Comparison of ENCODE assay signal across 8 mouse cellular contexts in genomic region chr10:11148884-11149741, GRCm38 (mm10). TPM values are rescaled to one million over a fixed set of nuclear protein-coding genes. Genes with fewer than 3 reads are reported as not detected.
DNase-seq lines count a peak whose midpoint lies in the region; ATAC-seq lines count a peak whose summit lies in the region.

Gene Shprh, plus strand, starts transcription at chr10:11149427.

- H3K4me3 ChIP-seq in hindbrain, embryonic 14.5 days (replicated peaks; ENCODE audit: low read length) = peak within 1 kb of the TSS; percentile 87

- H3K9ac ChIP-seq in hindbrain, embryonic 14.5 days = peak within 1 kb of the TSS; percentile 90

- H3K36me3 ChIP-seq in hindbrain, embryonic 14.5 days (replicated peaks; ENCODE audit: control insufficient read depth, insufficient read depth) = peaks cover 23% of the 10 kb centered on the region

- 2% methylated on average over 57 of the region's 60 CpGs for WGBS in hindbrain, embryonic 14.5 days

- H3K4me2 ChIP-seq in hindbrain, embryonic 14.5 days (replicated peaks) = peak within 1 kb of the TSS; percentile 80

- peak within 1 kb of the TSS; percentile 68 for H3K27ac ChIP-seq in hindbrain, embryonic 14.5 days

- no peaks in the 10 kb centered on the region for H3K27me3 ChIP-seq in hindbrain, embryonic 14.5 days (ENCODE audit: control insufficient read depth, insufficient read depth, low read length)

- peaks cover 27% of the 10 kb centered on the region for H3K4me1 ChIP-seq in hindbrain, embryonic 14.5 days (replicated peaks; ENCODE audit: control insufficient read depth, insufficient read depth, low read length)

- no peaks in the 10 kb centered on the region for H3K9me3 ChIP-seq in hindbrain, embryonic 14.5 days (ENCODE audit: control insufficient read depth, low read length)

- DNase-seq in R1 (ENCODE audit: low read depth, low spot score) = peak; percentile 99
- DNase-seq in cerebellum, postnatal 25 days = peak; percentile 95 to 97
- DNase-seq in frontal cortex, postnatal 25 days (ENCODE audit: low spot score in 2 of 2) = peak; percentile 85 to 93
- peak; percentile 97 for DNase-seq in hindbrain, embryonic 14.5 days (ENCODE audit: low spot score)
- peak; percentile 96 to 97 for DNase-seq in layer of hippocampus, postnatal 36 days
- peak; percentile 99 for DNase-seq in lung, postnatal 36 days
- peak; percentile 99 for DNase-seq in retina, postnatal 1 day
- DNase-seq in urinary bladder, adult 18-20 months (ENCODE audit: low spot score in 2 of 2) = peak; percentile 93 to 99

- peak; percentile 100 for ATAC-seq in hindbrain, embryonic 14.5 days (ENCODE audit: low FRiP score)

RNA-seq across cellular contexts. Expression of gene Shprh, which starts in this region (rescaled TPM):
- polyA plus RNA-seq in hindbrain, embryonic 14.5 days (2014; fragmentation: Nextera tagmentation; extraction: Ambion mirVana) = 26.8 and 27.2 TPM in 2 replicates
- 10 to 100 TPM; 43.4 to 44.9 TPM for total RNA-seq in layer of hippocampus, postnatal 36 days (2021)

Comparison
In these comparisons a context has a peak if more than half of its experiments do, and no peak if none do; other contexts are left out.
1. Peak in every context shown above with its lines: DNase-seq, ATAC-seq, H3K4me3 ChIP-seq and H3K27ac ChIP-seq.